29 mouse cellular contexts compared by ENCODE assay signal in the genomic region with DNA sequence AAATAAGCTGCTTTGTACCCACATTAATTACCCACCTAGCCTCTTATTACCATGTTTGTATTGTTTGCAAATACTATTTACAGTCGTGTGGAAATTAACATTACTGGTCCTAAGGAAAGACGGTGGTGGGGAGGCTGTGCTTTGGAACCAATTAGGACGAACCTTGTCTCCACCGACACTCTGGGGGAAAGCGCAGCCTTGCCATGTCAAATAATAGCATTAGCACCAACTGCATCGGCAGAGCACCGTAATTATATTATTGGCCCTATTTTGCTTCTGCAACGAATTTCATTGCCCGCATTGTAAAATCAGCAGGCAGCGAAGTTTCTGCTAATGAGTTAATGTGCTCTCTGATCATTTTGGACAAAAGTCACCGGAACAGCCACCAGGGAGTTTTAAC.
DNase-seq lines count a peak whose midpoint lies in the region; ATAC-seq and TF ChIP-seq lines count a peak whose summit lies in the region.
"Had no signal": no experiment of that assay in that cellular context is flagged by ENCODE, and none has a peak within 500 bp of the region (broad histone marks: within the 10 kb centered on the region; RNA-seq: fewer than 3 reads in every experiment).

No protein-coding gene starts in this region.

- H3K27me3 ChIP-seq in forebrain, embryonic 13.5 days: peaks cover 53% of the 10 kb centered on the region
- H3K27me3 ChIP-seq in forebrain, postnatal 0 days (ENCODE audit: insufficient read depth, low read length): no peaks in the 10 kb centered on the region
- H3K27me3 ChIP-seq in midbrain, embryonic 13.5 days: no peaks in the 10 kb centered on the region
- no peaks in the 10 kb centered on the region for H3K27me3 ChIP-seq in midbrain, postnatal 0 days (ENCODE audit: insufficient read depth, low read length)
- no peaks in the 10 kb centered on the region for H3K27me3 ChIP-seq in forebrain, embryonic 14.5 days (replicated peaks; ENCODE audit: control insufficient read depth, insufficient read depth, low read length)
- no peaks in the 10 kb centered on the region for H3K27me3 ChIP-seq in midbrain, embryonic 15.5 days (replicated peaks)
- H3K27me3 ChIP-seq in embryonic facial prominence, embryonic 10.5 days (replicated peaks; ENCODE audit: low read depth, poor library complexity, severe bottlenecking): no peaks in the 10 kb centered on the region
- H3K27me3 ChIP-seq: embryonic facial prominence, embryonic 15.5 days; heart, embryonic 12.5 days; hindbrain, embryonic 15.5 days; liver, embryonic 13.5 days; neural tube, embryonic 12.5 days had no signal

- H3K36me3 ChIP-seq in forebrain, embryonic 13.5 days (ENCODE audit: poor library complexity, severe bottlenecking): no peaks in the 10 kb centered on the region
- H3K36me3 ChIP-seq in forebrain, postnatal 0 days (ENCODE audit: insufficient read depth): no peaks in the 10 kb centered on the region
- H3K36me3 ChIP-seq in midbrain, embryonic 13.5 days: no peaks in the 10 kb centered on the region
- no peaks in the 10 kb centered on the region for H3K36me3 ChIP-seq in midbrain, postnatal 0 days (ENCODE audit: insufficient read depth, low read length)
- H3K36me3 ChIP-seq in forebrain, embryonic 14.5 days (ENCODE audit: control insufficient read depth, insufficient read depth, low read length): no peaks in the 10 kb centered on the region
- H3K36me3 ChIP-seq in midbrain, embryonic 15.5 days (replicated peaks): no peaks in the 10 kb centered on the region
- no peaks in the 10 kb centered on the region for H3K36me3 ChIP-seq in embryonic facial prominence, embryonic 10.5 days (replicated peaks)
- H3K36me3 ChIP-seq: embryonic facial prominence, embryonic 15.5 days; heart, embryonic 12.5 days; hindbrain, embryonic 15.5 days; limb, embryonic 15.5 days; liver, embryonic 13.5 days; neural tube, embryonic 12.5 days had no signal

- H3K4me2 ChIP-seq in forebrain, embryonic 13.5 days: peak overlapping the region; percentile 20; the same call in 1 of the 2 replicates
- no peak overlapping the region for H3K4me2 ChIP-seq in forebrain, postnatal 0 days (ENCODE audit: low read depth)
- no peak overlapping the region for H3K4me2 ChIP-seq in midbrain, embryonic 13.5 days (replicated peaks)
- H3K4me2 ChIP-seq in midbrain, postnatal 0 days (ENCODE audit: low read depth, low read length, poor library complexity, severe bottlenecking): no peak overlapping the region
- H3K4me2 ChIP-seq in forebrain, embryonic 14.5 days (ENCODE audit: low read length): no peak overlapping the region
- H3K4me2 ChIP-seq in midbrain, embryonic 15.5 days: no peak overlapping the region
- H3K4me2 ChIP-seq: embryonic facial prominence, embryonic 15.5 days; heart, embryonic 12.5 days; hindbrain, embryonic 15.5 days; limb, embryonic 15.5 days; liver, embryonic 13.5 days; neural tube, embryonic 12.5 days had no signal

- H3K27ac ChIP-seq in forebrain, embryonic 13.5 days: no peak overlapping the region
- no peak overlapping the region for H3K27ac ChIP-seq in forebrain, postnatal 0 days (ENCODE audit: low read depth, low read length)
- peak overlapping the region; percentile 44; the same call in 1 of the 2 replicates for H3K27ac ChIP-seq in midbrain, embryonic 13.5 days
- no peak overlapping the region for H3K27ac ChIP-seq in midbrain, postnatal 0 days (ENCODE audit: low read depth, low read length)
- no peak overlapping the region for H3K27ac ChIP-seq in forebrain, embryonic 14.5 days (ENCODE audit: low read depth, low read length)
- peak overlapping the region; percentile 21; the same call in 1 of the 2 replicates for H3K27ac ChIP-seq in midbrain, embryonic 15.5 days
- no peak overlapping the region; the same call in 1 of the 2 replicates for H3K27ac ChIP-seq in embryonic facial prominence, embryonic 10.5 days (replicated peaks)
- H3K27ac ChIP-seq: embryonic facial prominence, embryonic 15.5 days; hindbrain, embryonic 15.5 days; layer of hippocampus, adult 2 months; left cerebral cortex, adult 2 months; limb, embryonic 15.5 days; liver, embryonic 13.5 days; neural tube, embryonic 12.5 days had no signal

- no peak for TF ChIP-seq CTCF in forebrain, postnatal 0 days (IDR thresholded peaks at IDR 0.05; ENCODE audit: low read depth)
- TF ChIP-seq CTCF in midbrain, postnatal 0 days (IDR thresholded peaks at IDR 0.05): no peak

- H3K4me3 ChIP-seq in forebrain, embryonic 13.5 days: no peak overlapping the region
- H3K4me3 ChIP-seq in forebrain, postnatal 0 days (ENCODE audit: low read depth, low read length): no peak overlapping the region
- H3K4me3 ChIP-seq in midbrain, embryonic 13.5 days (replicated peaks): no peak overlapping the region
- no peak overlapping the region for H3K4me3 ChIP-seq in midbrain, postnatal 0 days (ENCODE audit: low read depth, low read length)
- H3K4me3 ChIP-seq in forebrain, embryonic 14.5 days (ENCODE audit: low read depth, low read length): no peak overlapping the region
- no peak overlapping the region for H3K4me3 ChIP-seq in midbrain, embryonic 15.5 days
- H3K4me3 ChIP-seq in embryonic facial prominence, embryonic 10.5 days: no peak overlapping the region
- H3K4me3 ChIP-seq: embryonic facial prominence, embryonic 15.5 days; heart, embryonic 12.5 days; hindbrain, embryonic 15.5 days; layer of hippocampus, adult 2 months; left cerebral cortex, adult 2 months; limb, embryonic 15.5 days; liver, embryonic 13.5 days; neural tube, embryonic 12.5 days had no signal

- no peak overlapping the region for H3K9ac ChIP-seq in forebrain, embryonic 13.5 days
- no peak overlapping the region for H3K9ac ChIP-seq in forebrain, postnatal 0 days
- H3K9ac ChIP-seq in midbrain, embryonic 13.5 days (replicated peaks): no peak overlapping the region
- no peak overlapping the region for H3K9ac ChIP-seq in midbrain, postnatal 0 days (replicated peaks; ENCODE audit: low read length, poor library complexity, severe bottlenecking)
- no peak overlapping the region for H3K9ac ChIP-seq in forebrain, embryonic 14.5 days (ENCODE audit: low read length)
- no peak overlapping the region for H3K9ac ChIP-seq in midbrain, embryonic 15.5 days
- H3K9ac ChIP-seq: embryonic facial prominence, embryonic 15.5 days; heart, embryonic 12.5 days; hindbrain, embryonic 15.5 days; limb, embryonic 15.5 days; liver, embryonic 13.5 days; neural tube, embryonic 12.5 days had no signal

- 6% methylated on average over 11 of the region's 11 CpGs for WGBS in forebrain, embryonic 13.5 days
- WGBS in forebrain, postnatal 0 days: 14% methylated on average over 11 of the region's 11 CpGs
- WGBS in midbrain, embryonic 13.5 days: 28% methylated on average over 11 of the region's 11 CpGs
- WGBS in midbrain, postnatal 0 days: 35% methylated on average over 11 of the region's 11 CpGs
- 7% methylated on average over 11 of the region's 11 CpGs for whole genome bisulfite sequencing in forebrain, embryonic 14.5 days
- 25% methylated on average over 11 of the region's 11 CpGs for WGBS in midbrain, embryonic 15.5 days
- 54% methylated on average over 11 of the region's 11 CpGs for WGBS in embryonic facial prominence, embryonic 10.5 days

- peak; percentile 38; the same call in 1 of the 2 replicates for ATAC-seq in forebrain, embryonic 13.5 days
- ATAC-seq in forebrain, postnatal 0 days: no peak
- ATAC-seq in midbrain, embryonic 13.5 days: no peak
- no peak for ATAC-seq in midbrain, postnatal 0 days (ENCODE audit: low FRiP score)
- peak; percentile 61 for ATAC-seq in forebrain, embryonic 14.5 days
- ATAC-seq in midbrain, embryonic 15.5 days (replicated peaks): no peak
- ATAC-seq: lung, postnatal 0 days had no signal

- H3K4me1 ChIP-seq in forebrain, embryonic 13.5 days: 0 out of 2 replicates have a peak, but pooled peaks cover 7% of the 10 kb centered on the region
- H3K4me1 ChIP-seq in forebrain, postnatal 0 days (ENCODE audit: insufficient read depth): 0 out of 2 replicates have a peak, but pooled peaks cover 3% of the 10 kb centered on the region
- peaks cover 10% of the 10 kb centered on the region for H3K4me1 ChIP-seq in midbrain, embryonic 13.5 days (replicated peaks)
- H3K4me1 ChIP-seq in midbrain, postnatal 0 days (ENCODE audit: insufficient read depth, low read length): no peaks in the 10 kb centered on the region
- H3K4me1 ChIP-seq in forebrain, embryonic 14.5 days (ENCODE audit: control insufficient read depth, insufficient read depth, low read length): peaks cover 3% of the 10 kb centered on the region; the same call in 1 of the 2 replicates
- no peaks in the 10 kb centered on the region; the same call in none of the 2 replicates for H3K4me1 ChIP-seq in midbrain, embryonic 15.5 days
- peaks cover 15% of the 10 kb centered on the region for H3K4me1 ChIP-seq in embryonic facial prominence, embryonic 10.5 days
- H3K4me1 ChIP-seq: embryonic facial prominence, embryonic 15.5 days; heart, embryonic 12.5 days; limb, embryonic 15.5 days; liver, embryonic 13.5 days had no signal

- intact Hi-C loops in heart, postnatal 14 days (cut with DNase I): no loop called here

- no peak for DNase-seq in forebrain, postnatal 0 days
- no peak for DNase-seq in midbrain, postnatal 0 days (ENCODE audit: low spot score)
- DNase-seq in forebrain, embryonic 14.5 days (ENCODE audit: low spot score): peak; percentile 68
- DNase-seq in heart, postnatal 14 days: no peak
- no peak for DNase-seq in embryonic facial prominence, embryonic 10.5 days (ENCODE audit: low spot score)
- DNase-seq: adrenal gland, postnatal 14 days; cerebellum, adult 18-20 months; cerebellum, postnatal 10 days; gastrocnemius, postnatal 25 days; heart, adult 18-20 months; kidney, adult 18-20 months; kidney, postnatal 36 days; liver, embryonic 13.5 days; lung, adult 18-20 months; lung, postnatal 4 days; spleen, adult 18-20 months; thymus, adult 18-20 months; thymus, postnatal 25 days had no signal

- H3K9me3 ChIP-seq in forebrain, embryonic 13.5 days (replicated peaks): no peaks in the 10 kb centered on the region
- H3K9me3 ChIP-seq in forebrain, postnatal 0 days (ENCODE audit: low read length): no peaks in the 10 kb centered on the region
- no peaks in the 10 kb centered on the region for H3K9me3 ChIP-seq in midbrain, embryonic 13.5 days
- H3K9me3 ChIP-seq in midbrain, postnatal 0 days (ENCODE audit: low read length): no peaks in the 10 kb centered on the region
- no peaks in the 10 kb centered on the region for H3K9me3 ChIP-seq in forebrain, embryonic 14.5 days (replicated peaks; ENCODE audit: control insufficient read depth, low read length)
- no peaks in the 10 kb centered on the region for H3K9me3 ChIP-seq in midbrain, embryonic 15.5 days
- no peaks in the 10 kb centered on the region for H3K9me3 ChIP-seq in embryonic facial prominence, embryonic 10.5 days
- H3K9me3 ChIP-seq: embryonic facial prominence, embryonic 15.5 days; heart, embryonic 12.5 days; hindbrain, embryonic 15.5 days; limb, embryonic 15.5 days; liver, embryonic 13.5 days; neural tube, embryonic 12.5 days had no signal

Comparison
In these comparisons a context has a peak if more than half of its experiments do, and no peak if none do; other contexts are left out.
1. ATAC-seq: peak in forebrain, embryonic 13.5 days (single experiment) and forebrain, embryonic 14.5 days (single experiment); none in forebrain, postnatal 0 days (single experiment), midbrain, embryonic 13.5 days (single experiment), midbrain, postnatal 0 days (single experiment) and midbrain, embryonic 15.5 days (single experiment).
2. H3K27ac ChIP-seq: peak in midbrain, embryonic 13.5 days (single experiment) and midbrain, embryonic 15.5 days (single experiment); none in forebrain, embryonic 13.5 days (single experiment), forebrain, postnatal 0 days (single experiment), midbrain, postnatal 0 days (single experiment), forebrain, embryonic 14.5 days (single experiment) and embryonic facial prominence, embryonic 10.5 days (single experiment).